Mouse (Mus musculus) neural tube, embryonic 11.5 days (tissue): ENCODE measurements at regions not wholly inside any gene's neighbourhood (a gene's known extent, or its start where the extent isn't known, plus 50 kb on each side); places are given as distances from the start of the nearest gene placed in this dataset.

ENCODE experiments used
- ATAC-seq: fragments of 200-750 bp; cut with Nextera tagmentation; 2 replicates; pipeline ENCODE4 v1.8.0; 2017; ENCODE audit warnings: moderate number of reproducible peaks, mild to moderate bottlenecking, moderate TSS enrichment, moderate library complexity; ENCODE audit not compliant: insufficient read depth, low FRiP score, low TSS enrichment
- DNase-seq: peaks from one replicate; pipeline ENCODE4 v3.0.0-alpha.2; 2015; ENCODE audit warnings: low spot score
- H3K27ac ChIP-seq: fragments of 300-500 bp; sonication (generic); 2 replicates; pipeline ENCODE4 v1.5.1; 2014; ENCODE audit warnings: low read depth, mild to moderate bottlenecking, low read length
- H3K27me3 ChIP-seq: fragments of 300-500 bp; sonication (generic); 2 replicates; pipeline ENCODE4 v1.6.1; 2014; ENCODE audit warnings: mild to moderate bottlenecking, low read length, mixed read lengths; ENCODE audit not compliant: control insufficient read depth, insufficient read depth
- H3K36me3 ChIP-seq: fragments of 300-500 bp; sonication (generic); 2 replicates; pipeline ENCODE4 v1.6.1; 2014; ENCODE audit warnings: mild to moderate bottlenecking, low read length, moderate library complexity, mixed read lengths; ENCODE audit not compliant: control insufficient read depth, insufficient read depth
- H3K4me1 ChIP-seq: fragments of 300-500 bp; sonication (generic); 2 replicates; pipeline ENCODE4 v1.6.1; 2014; ENCODE audit warnings: low read length, mixed read lengths; ENCODE audit not compliant: control insufficient read depth, insufficient read depth
- H3K4me2 ChIP-seq: fragments of 300-500 bp; sonication (generic); 2 replicates; pipeline ENCODE4 v1.6.1; 2014; ENCODE audit warnings: low read depth, mild to moderate bottlenecking, moderate library complexity
- H3K4me3 ChIP-seq: fragments of 300-500 bp; sonication (generic); 2 replicates; pipeline ENCODE4 v1.5.1; 2014; ENCODE audit warnings: low read depth, low read length
- H3K9ac ChIP-seq: fragments of 300-500 bp; sonication (generic); 2 replicates; pipeline ENCODE4 v1.6.1; 2014; ENCODE audit warnings: mild to moderate bottlenecking, low read length
- H3K9me3 ChIP-seq: fragments of 300-500 bp; sonication (generic); 2 replicates; pipeline ENCODE4 v1.6.1; 2016; ENCODE audit warnings: low read length; ENCODE audit not compliant: control insufficient read depth
- WGBS: fragments of 180-500 bp; shearing (Covaris S2); extraction: QIAGEN DNeasy Blood & Tissue Kit; methylation state at CpG from one replicate; pipeline ENCODE4 v1.1.7; 2014; 5-methylcytosine and 5-hydroxymethylcytosine counted together

DNA sequence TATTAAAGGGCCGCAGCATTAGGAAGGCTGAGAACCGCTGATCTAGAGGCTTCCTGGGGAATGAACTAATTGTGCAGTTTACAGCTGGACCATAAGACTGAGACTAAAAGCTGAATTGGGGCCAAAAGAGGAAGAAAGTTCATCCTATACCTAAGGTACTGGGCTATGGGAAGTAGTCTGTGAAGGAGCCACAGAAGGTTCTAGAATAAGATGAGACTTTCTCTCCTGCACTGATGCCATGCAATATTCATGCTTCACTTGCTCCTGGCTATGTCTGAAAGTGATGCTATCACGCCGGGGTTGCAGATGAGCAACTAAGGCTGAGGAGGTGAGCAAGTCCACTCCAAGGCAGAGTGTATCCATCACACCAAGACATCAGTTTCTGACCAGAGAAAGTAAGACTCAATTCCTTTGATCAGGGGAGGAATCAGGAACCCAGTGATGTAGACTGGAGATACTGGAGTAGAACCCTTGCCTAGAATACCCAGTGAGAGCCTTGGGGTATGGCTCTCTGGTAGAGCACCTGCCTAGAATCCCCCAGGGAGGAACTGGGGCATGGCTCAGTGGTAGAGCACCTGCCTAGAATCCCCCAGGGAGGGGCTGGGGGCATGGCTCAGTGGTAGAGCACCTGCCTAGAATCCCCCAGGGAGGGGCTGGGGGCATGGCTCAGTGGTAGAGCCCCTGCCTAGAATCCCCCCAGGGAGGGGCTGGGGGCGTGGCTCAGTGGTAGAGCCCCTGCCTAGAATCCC lies 51.9 kb upstream of the Myl10 start:
- ATAC-seq (no peak), DNase-seq (no peak)
- Histone ChIP-seq H3K27ac (no peak overlapping the region), H3K9ac (no peak overlapping the region), H3K4me1 (no peaks in the 10 kb centered on the region), H3K27me3 (no peaks in the 10 kb centered on the region), H3K4me2 (no peak overlapping the region), H3K4me3 (no peak overlapping the region), H3K9me3 (no peaks in the 10 kb centered on the region), H3K36me3 (no peaks in the 10 kb centered on the region)
- 95% methylated on average over 5 of the region's 5 CpGs for WGBS

DNA sequence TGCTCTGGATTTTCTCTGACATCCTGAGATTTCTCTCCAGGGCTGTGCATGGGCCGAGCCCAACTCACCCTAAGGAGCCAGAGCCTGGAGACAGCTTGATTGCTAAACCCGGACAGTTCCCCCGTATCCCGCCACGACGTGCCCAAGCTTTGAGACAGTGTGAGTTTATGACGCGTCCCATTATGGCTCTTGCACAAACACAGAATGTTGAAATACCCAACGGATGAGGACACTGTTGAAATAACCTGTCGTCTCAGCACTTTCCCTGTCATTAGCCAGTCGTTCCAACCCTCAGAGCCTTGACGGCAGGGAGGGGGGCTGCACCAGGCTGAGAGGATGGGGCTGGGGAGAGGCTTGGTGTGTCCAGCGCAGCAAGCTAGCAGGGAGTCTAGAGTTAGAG lies 50.7 kb upstream of the Myl10 start:
- ATAC-seq, result no peak
- Histone ChIP-seq H3K4me2 (no peak overlapping the region), H3K4me1 (no peaks in the 10 kb centered on the region), H3K4me3 (no peak overlapping the region), H3K9me3 (no peaks in the 10 kb centered on the region), H3K27me3 (no peaks in the 10 kb centered on the region), H3K9ac (no peak overlapping the region), H3K36me3 (no peaks in the 10 kb centered on the region), H3K27ac (no peak overlapping the region)
- DNase-seq, result no peak
- 64% methylated on average over 13 of the region's 13 CpGs for WGBS
